Mouse (Mus musculus): ENCODE measurements around the gene AU040320.

GRCm38 (mm10) chr4:126754736-126755374, 1.5 kb downstream of the AU040320 start:
- TF ChIP-seq CTCF (IDR thresholded peaks at IDR 0.05) = no peak
- TF ChIP-seq POLR2A (IDR thresholded peaks at IDR 0.05; ENCODE audit: insufficient read depth, low read depth, low read length) = no peak
